Comparison of ENCODE assay signal across 25 mouse cellular contexts in the genomic region with DNA sequence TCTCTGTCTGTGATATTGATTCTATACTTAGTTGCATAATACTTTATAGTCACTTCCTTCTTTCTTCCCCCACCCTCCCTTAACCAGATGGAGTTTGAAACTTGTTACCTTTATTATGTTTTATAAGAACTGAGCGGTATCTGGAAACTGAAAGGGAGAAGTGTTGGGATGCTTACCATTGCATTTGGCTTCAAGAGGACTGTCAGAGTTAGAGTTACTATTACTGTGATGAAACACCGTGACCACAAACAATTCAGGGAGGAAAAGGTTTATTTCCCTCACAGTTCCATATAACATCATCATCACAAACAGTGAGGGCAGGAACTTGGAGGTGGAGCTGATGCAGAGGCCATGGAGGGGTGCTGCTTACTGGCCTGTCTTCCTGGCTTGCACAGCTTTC. TPM values are rescaled to one million over a fixed set of nuclear protein-coding genes. Genes with fewer than 3 reads are reported as not detected.
DNase-seq lines count a peak whose midpoint lies in the region; ATAC-seq lines count a peak whose summit lies in the region.
"Had no signal": no experiment of that assay in that cellular context is flagged by ENCODE, and none has a peak within 500 bp of the region (broad histone marks: within the 10 kb centered on the region; RNA-seq: fewer than 3 reads in every experiment).

No protein-coding gene starts in this region.

- DNase-seq in 416B (ENCODE audit: low read depth) = peak; percentile 29
- DNase-seq in adrenal gland, adult 18-20 months (ENCODE audit: low spot score in 2 of 2) = no peak
- DNase-seq: adrenal gland, adult 2 months; adrenal gland, postnatal 10 days; adrenal gland, postnatal 25 days; cerebellum, adult 11 months; cerebellum, adult 18-20 months; cerebellum, adult 8-10 months; cerebellum, adult 9-11 months; cerebellum, postnatal 14 days; cerebellum, postnatal 36 days; forebrain, postnatal 0 days had no signal

- ATAC-seq in granulocyte monocyte progenitor cell, adult 5-6 weeks (replicated peaks; ENCODE audit: poor library complexity, severe bottlenecking) = peak; percentile 97
- ATAC-seq in megakaryocyte progenitor cell, adult 5-6 weeks (replicated peaks; ENCODE audit: poor library complexity) = peak; percentile 84
- no peak for ATAC-seq in CD4-positive, CD25-positive, alpha-beta regulatory T cell, adult 4 months
- ATAC-seq: activated CD4-positive, CD25-positive, alpha-beta regulatory T cell, adult 4 months; forebrain, embryonic 13.5 days; forebrain, embryonic 15.5 days; forebrain, postnatal 0 days; Patski had no signal

RNA-seq across cellular contexts. Expression of gene Xrn2, which starts 23.1 kb away (rescaled TPM):
- 65.4 and 71.1 TPM in 2 replicates for total RNA-seq in granulocyte monocyte progenitor cell, adult 5-6 weeks (2014; fragmentation: Nextera tagmentation)
- 137 and 164 TPM in 2 replicates for total RNA-seq in granulocyte monocyte progenitor cell, adult 5-6 weeks (2017)
- 99.2 and 114 TPM in 2 replicates for total RNA-seq in megakaryocyte progenitor cell, adult 5-6 weeks (2015)
- 145 and 167 TPM in 2 replicates for total RNA-seq in megakaryocyte progenitor cell, adult 5-6 weeks (2017)
- 10 to 100 TPM; 37.7 to 45.6 TPM for total RNA-seq in adrenal gland, adult 18-20 months (2021)
- 100 to 1,000 TPM; 166 to 178 TPM for polyA plus RNA-seq in CD4-positive, CD25-positive, alpha-beta regulatory T cell, adult 4 months (2017; shearing (Covaris generic))

RNA-seq across cellular contexts. Expression of gene Nkx2-4, which starts 49.4 kb away (rescaled TPM):
- not detected in 2 replicates for total RNA-seq in granulocyte monocyte progenitor cell, adult 5-6 weeks (2014; fragmentation: Nextera tagmentation)
- total RNA-seq in granulocyte monocyte progenitor cell, adult 5-6 weeks (2017) = not detected in 2 replicates
- not detected in 2 replicates for total RNA-seq in megakaryocyte progenitor cell, adult 5-6 weeks (2015)
- total RNA-seq in megakaryocyte progenitor cell, adult 5-6 weeks (2017) = not detected in 2 replicates
- total RNA-seq in adrenal gland, adult 18-20 months (2021) = not detected
- polyA plus RNA-seq in CD4-positive, CD25-positive, alpha-beta regulatory T cell, adult 4 months (2017; shearing (Covaris generic)) = not detected
- total RNA-seq: adrenal gland, adult 2 months; adrenal gland, postnatal 10 days; adrenal gland, postnatal 25 days; adrenal gland, postnatal 4 days; CH12.LX had no signal
- polyA plus RNA-seq: activated CD4-positive, CD25-positive, alpha-beta regulatory T cell, adult 4 months; adrenal gland, adult 2 months; C2C12; cortical plate, adult 2 months; embryonic facial prominence, embryonic 14.5 days; G1E; Patski had no signal
